Mouse (Mus musculus) layer of hippocampus, adult 9-10 months (tissue): Measurements from ENCODE around the gene Nrip2.

Source experiments
- DNase-seq: peaks from one replicate; pipeline ENCODE4 v3.0.0; 2022; ENCODE audit warnings: low spot score

Nrip2 gene

GRCm38 (mm10) chr6:128437731-128438316 lies 38.7 kb downstream of the Nrip2 start:
- DNase-seq, result no peak

GRCm38 (mm10) chr6:128438317-128438870 lies 39.3 kb downstream of the Nrip2 start, which contains the start of gene Fkbp4:
Fkbp4 (minus strand) TSS chr6:128438677.
- no peak for DNase-seq

GRCm38 (mm10) chr6:128438871-128439341 lies 39.8 kb downstream of the Nrip2 start:
- DNase-seq, result no peak

- DNase-seq, result no peak
These were observed 41.1 kb downstream of the Nrip2 start for GRCm38 (mm10) chr6:128440238-128440637.

- no peak for DNase-seq
These were observed 46.9 kb downstream of the Nrip2 start for GRCm38 (mm10) chr6:128445761-128446535.

GRCm38 (mm10) chr6:128447063-128447462 lies 48.0 kb downstream of the Nrip2 start:
- DNase-seq, result no peak

GRCm38 (mm10) chr6:128455835-128456605 lies 56.9 kb downstream of the Nrip2 start:
- DNase-seq, result no peak

GRCm38 (mm10) chr6:128457186-128457585 lies 58.1 kb downstream of the Nrip2 start:
- no peak for DNase-seq

GRCm38 (mm10) chr6:128460321-128460720 lies 61.2 kb downstream of the Nrip2 start:
- DNase-seq, result no peak

- DNase-seq, result no peak
These were observed 61.8 kb downstream of the Nrip2 start for GRCm38 (mm10) chr6:128460729-128461503.

GRCm38 (mm10) chr6:128461606-128462005 lies 62.5 kb downstream of the Nrip2 start:
- no peak for DNase-seq

GRCm38 (mm10) chr6:128464996-128465395 lies 65.9 kb downstream of the Nrip2 start:
- no peak for DNase-seq
